Mouse (Mus musculus) neutrophil, adult 59 days (primary cell): ENCODE data around the gene Skint9. TPM values are rescaled to one million over a fixed set of nuclear protein-coding genes. Genes with fewer than 3 reads are reported as not detected.

ENCODE experiments used
- total RNA-seq, 2 experiments: library from RNA; stranded (reverse); gene quantifications; 1 replicate in 1 of 2; 2 replicates in 1 of 2; pipeline ENCODE4 v1.2.4; 2023

Gene Skint9
- not detected for total RNA-seq

DNA sequence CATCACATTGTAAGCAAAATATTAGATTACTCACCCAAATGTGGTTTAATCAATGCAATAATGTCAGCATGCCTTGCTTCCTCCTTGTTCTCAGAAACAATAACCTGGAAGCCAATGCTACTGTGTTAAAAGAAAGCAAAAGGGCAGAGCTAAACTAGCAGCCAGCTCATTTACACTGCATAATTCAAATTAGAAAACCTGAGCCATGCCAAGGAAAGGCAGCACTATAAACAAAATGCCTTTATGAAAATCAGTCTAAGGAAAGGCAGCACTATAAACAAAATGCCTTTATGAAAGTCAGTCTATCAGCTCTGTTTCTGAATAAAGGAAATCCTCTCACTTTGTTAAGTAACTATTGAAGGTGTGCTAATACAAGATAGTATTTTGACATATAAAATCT lies at the start of gene Skint9:
Gene Skint9 (minus strand): TSS at position 101 of the 400 bp plus-strand sequence.

Other genes with a start within 250 kb of the Skint9 start
- 1 to 10 TPM; 1.1 to 1.3 TPM for gene Skint3, start 201.7 kb downstream of the Skint9 start, total RNA-seq
- gene Skint2, start 123.2 kb upstream of the Skint9 start, total RNA-seq = not detected